Comparison of ENCODE assay signal across 13 mouse cellular contexts in the genomic region with DNA sequence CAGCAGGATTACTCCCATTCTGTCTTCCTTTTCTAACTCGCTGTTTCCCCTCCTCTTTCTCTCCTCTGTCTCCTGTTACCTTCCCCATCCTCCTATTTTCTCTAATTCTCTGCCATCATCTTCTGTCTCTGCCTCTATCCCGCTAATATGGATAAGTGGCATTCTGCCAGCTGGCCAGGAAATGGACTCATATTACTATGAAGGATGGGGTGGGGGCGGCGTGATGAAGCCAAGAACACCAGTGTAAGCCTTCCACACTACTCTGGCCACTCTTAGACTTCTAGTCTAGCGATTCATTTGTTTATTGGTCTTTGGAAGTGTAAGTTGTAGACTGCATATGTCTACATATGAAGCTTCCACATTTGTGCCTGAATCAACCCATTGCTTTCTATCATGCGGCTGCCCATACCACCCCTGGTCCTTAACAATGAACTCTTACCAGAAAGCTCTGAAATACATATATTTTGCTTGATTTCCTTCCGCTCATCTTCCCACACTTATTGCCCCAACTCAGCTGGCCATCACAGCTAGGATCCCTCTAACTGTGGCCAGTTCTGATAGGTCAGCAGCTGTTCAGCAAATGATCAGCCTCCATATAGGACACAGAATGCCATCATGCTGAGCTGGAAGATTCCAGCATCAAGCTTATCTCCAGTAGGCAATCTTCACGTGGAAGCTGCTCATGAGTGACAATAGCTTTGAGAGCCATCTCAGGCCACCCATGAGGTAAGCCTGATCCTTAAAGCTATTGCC.
"Had no signal": no experiment of that assay in that cellular context is flagged by ENCODE, and none has a peak within 500 bp of the region (broad histone marks: within the 10 kb centered on the region; RNA-seq: fewer than 3 reads in every experiment).

No protein-coding gene starts in this region.

- H3K27ac ChIP-seq: hindbrain, embryonic 15.5 days; layer of hippocampus, adult 2 months; limb, embryonic 10.5 days; liver, embryonic 15.5 days; macrophage had no signal

- H3K9me3 ChIP-seq: hindbrain, embryonic 15.5 days; limb, embryonic 10.5 days; liver, embryonic 15.5 days; megakaryocyte, embryonic 14.5 days had no signal

- H3K4me1 ChIP-seq: liver, embryonic 15.5 days; megakaryocyte, embryonic 14.5 days had no signal

- H3K27me3 ChIP-seq: hindbrain, embryonic 15.5 days; liver, embryonic 15.5 days had no signal

- H3K9ac ChIP-seq: hindbrain, embryonic 15.5 days; liver, embryonic 15.5 days had no signal

- DNase-seq: kidney, adult 18-20 months; right cerebral cortex, postnatal 14 days; thymus, adult 18-20 months; thymus, postnatal 14 days had no signal

- H3K36me3 ChIP-seq: hindbrain, embryonic 15.5 days; limb, embryonic 10.5 days; liver, embryonic 15.5 days had no signal

- H3K4me3 ChIP-seq: hindbrain, embryonic 15.5 days; layer of hippocampus, adult 2 months; limb, embryonic 10.5 days; liver, embryonic 15.5 days; megakaryocyte, embryonic 14.5 days had no signal

- ATAC-seq: midbrain, embryonic 16.5 days had no signal

- H3K4me2 ChIP-seq: hindbrain, embryonic 15.5 days; liver, embryonic 11.5 days; liver, embryonic 15.5 days; midbrain, embryonic 11.5 days had no signal
